Mouse (Mus musculus) cerebellum, postnatal 10 days (tissue): ENCODE results near the gene Cytl1.

Experiments used
- DNase-seq, 2 experiments: peaks; one replicate each; pipeline ENCODE4 v3.0.0; 2021; ENCODE audit warnings: mixed read lengths in 2 of 2

The Cytl1 gene

DNA sequence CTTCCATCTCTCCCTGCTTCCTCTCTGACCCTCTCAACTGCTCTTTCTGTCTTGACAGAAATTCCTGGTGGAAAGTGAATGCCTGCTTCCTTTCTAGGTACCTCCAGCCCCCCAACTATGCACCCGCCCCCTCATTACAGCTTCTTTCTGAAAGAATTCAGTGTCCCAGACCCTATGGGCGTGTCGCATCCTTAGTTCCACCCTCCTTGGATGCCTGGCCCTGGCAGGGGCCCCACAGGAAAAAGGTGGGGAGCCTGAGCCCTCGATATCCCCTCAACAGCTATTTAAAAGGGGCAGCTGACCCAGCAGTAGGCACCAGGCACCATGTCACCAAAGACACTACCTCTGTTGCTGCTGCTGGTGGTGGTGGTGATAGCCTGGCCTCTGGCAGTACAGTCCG, at the start of gene Cytl1:
Cytl1 (plus strand) TSS at position 296 of the 400 bp plus-strand sequence.
- DNase-seq: no peak

DNA sequence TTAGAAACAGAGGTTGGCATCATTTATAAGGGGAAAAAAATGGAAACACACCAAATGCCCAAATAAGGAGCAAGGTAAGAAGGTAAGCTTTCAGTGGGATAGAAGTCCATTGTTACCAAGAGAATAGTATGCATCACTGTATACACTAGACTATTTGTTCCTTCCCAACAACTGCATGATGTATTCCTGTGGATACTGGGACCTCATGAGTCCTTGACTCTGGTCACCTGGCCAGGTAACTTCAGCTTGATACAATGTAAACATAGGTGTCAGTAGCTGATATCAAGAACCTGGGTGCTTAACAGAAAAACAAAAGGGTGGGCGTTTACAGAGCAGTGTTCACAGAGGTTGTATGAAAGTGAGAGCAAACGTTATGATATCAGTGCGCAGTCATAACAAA, 42.6 kb upstream of the Cytl1 start:
- no peak for DNase-seq

DNA sequence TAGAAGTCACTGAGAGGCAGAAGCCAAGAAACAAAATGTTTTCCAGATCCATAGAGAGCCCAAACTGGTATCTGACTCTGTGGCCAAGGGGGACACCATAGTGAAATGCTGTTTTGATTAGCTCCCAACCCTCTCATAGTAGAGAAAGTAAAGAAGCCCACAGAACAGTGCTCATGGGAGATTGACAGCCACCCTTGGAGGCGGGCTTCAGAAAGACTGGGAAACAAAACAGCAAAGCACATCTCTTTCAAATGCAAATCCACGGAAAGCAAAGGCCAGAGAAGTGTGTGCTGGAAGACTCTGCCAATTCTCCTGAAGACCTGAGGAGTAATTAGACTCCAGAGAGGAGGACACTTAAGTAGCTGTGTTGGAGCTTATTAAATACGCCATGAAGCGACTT, 39.5 kb upstream of the Cytl1 start:
- no peak for DNase-seq

DNA sequence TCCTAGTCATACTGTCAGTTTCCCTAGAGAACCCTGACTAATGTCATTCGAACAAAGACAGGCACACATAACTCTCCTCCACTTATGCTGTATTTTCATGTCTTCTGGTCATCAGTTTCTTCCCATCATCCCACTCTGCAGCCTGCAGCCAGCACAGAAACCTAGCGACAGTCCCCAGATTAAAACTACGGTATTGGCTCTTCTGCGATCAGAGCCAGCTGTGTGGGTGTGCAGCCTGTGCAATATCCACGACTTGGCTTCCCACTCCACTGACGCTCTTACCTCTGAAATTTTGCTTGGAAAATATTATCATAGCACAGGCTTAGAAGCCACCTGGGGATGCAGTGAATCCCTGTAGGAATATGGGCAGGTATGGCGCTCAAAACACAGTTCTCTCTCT, 38.0 kb upstream of the Cytl1 start:
- DNase-seq: no peak

DNA sequence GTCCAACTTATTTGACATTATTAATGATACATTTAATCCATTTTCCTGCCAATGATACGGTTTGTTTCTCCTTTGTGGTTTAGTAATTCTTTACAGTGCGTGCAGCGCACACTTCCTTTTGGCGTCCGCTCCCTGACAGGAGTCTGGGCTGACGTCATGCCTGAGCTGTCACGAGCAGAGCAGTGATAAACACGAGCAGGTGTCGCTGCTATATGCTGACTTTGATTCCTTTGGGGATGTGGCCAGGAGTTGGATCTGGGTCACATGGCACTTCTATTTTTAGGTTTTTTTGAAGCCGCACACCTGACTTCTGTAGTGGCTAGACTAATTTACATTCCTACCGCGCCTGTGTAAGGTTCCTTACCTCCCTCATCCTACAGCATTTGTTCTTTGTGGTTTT, 35.6 kb upstream of the Cytl1 start:
- peak; percentile 26 to 32 for DNase-seq

DNA sequence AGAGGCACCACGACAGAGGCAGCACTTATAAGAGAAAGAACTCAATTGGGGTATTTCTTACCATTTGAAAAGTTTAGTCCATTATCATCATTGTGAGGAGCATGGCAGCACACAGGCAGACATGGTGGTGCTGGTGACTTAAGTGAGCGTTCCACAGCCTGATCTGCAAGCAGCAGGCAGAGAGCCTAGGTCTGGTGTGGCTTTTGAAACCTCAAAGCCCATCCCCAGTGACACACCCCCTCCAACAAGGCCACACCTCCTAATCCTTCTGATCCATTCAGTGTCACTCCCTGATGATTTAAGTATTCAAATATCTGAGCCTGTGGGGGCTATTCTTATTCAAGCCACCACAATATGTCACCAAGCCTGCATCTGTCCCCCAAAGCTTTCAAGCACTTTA, 30.4 kb upstream of the Cytl1 start:
- no peak for DNase-seq

DNA sequence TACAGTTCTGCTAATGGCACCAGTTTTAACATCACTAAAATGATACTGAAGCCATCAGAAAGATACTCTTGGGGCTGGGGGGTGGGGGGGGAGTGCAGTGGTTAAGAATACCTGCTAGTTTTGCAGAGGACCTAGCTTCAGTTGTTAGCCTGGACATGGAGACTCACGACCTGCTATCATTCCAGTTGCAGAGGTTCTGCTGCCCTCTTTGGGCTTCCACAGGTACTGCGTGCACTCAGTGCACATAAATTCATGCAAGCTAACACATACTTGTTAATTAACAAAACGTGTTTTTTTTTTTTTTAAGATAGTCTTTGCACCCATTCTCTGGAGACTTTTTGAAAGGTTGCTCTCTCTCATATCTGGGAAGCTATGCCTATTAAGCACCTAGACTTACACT, 27.2 kb upstream of the Cytl1 start:
- peak in 1 of 2 experiments; percentile 17 for DNase-seq

DNA sequence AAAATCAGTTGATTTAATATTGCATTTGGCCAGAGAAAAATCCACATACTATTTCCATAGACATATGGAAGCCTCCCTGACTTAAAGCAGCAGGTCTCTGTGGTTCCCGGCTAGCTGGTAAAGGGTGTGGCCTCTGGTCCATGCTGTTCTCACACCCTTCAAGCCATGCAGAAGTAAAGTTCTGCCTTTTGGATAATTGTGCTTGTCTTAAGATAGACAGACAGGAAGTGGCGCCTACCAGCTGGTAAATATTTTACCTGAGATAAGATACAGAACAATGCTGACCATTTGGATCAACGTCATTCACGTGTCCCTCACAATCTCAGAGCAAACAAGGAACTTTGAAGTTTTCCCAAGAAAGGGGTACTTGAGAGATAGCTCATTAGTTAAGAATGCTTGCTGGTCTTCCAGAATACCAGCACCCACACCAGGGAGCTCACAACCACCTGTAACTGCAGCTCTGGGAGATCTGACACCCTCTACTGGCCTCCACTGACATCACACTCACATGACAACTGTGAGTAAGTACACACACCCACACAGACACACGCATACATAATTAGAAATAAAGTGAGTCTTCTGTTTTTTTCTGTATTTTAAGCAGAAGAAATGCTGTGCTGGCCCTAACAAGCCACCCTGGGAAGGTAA, 25.9 kb upstream of the Cytl1 start:
- DNase-seq: no peak

DNA sequence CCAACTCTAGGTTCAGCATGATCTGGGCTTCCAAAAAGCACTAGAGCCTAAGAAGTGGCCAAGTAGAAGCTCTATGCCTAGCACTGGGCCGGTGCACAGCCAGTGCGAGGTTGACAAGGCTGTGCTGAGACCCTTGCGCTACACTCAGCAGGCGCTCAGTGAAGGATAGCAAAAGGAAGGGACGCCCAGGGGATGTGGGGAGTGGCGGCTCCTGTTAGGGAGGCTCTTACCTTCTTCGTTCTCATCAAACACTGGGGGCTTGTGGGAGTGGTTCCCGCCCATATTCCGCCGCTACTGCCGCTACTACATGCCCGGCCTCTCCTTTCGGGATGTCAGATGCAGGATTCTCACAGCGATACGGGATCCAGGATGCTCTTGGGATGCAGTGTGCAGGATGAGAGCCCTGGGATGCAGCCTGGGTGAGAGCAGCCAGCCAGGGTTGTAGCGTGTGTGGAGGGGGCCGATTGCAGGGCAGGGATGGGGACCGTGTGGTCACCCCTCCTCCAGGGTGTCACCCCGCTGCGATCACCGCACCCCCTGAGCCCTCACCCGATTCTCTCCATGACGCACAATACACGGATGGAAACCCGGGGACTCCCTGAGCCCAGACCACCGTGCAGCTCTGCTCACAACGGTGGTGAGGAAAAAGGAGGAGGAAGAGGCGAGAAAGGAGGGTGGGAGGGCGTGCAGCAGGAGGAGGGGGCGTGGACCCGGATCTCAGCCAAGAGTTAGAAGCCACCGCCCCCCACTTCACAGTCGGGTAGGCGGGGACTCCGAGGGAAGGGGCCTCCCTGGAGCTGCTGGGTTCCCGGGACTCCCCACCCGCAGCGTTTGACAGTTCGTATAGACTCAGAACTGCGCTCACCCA, 18.6 kb upstream of the Cytl1 start, which contains the start of gene Stk32b:
Stk32b (minus strand) TSS at position 667 of the 868 bp plus-strand sequence.
- peak; percentile 47 to 62 for DNase-seq

DNA sequence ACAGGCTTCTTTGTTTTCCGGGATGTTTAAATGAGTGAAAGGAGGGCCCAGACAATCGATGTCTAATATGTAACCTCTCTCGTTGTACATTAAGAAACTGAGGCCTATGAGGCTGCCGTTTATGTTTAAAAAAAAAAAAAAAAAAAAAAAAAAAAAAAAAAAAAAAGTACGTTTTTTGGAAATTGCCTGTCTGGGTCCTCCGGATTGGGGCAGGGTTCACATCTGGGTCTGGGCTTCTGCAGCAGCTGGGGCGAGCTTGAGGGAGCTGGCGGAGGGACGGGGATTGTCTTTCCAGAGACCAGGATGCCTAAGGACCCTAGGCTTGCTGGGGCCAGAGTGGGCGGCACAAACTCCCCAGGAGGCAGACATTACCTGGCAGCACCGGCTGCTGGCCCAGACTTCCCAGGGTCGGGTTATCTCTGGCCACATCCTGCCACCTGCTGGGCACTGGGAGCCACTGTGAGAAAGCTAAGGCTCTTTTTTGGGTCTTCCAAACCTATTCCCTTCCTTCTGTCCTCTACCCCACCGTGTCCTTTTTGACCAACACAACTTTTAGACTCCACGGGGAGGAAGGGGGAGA, 17.8 kb upstream of the Cytl1 start:
- peak; percentile 81 to 82 for DNase-seq

DNA sequence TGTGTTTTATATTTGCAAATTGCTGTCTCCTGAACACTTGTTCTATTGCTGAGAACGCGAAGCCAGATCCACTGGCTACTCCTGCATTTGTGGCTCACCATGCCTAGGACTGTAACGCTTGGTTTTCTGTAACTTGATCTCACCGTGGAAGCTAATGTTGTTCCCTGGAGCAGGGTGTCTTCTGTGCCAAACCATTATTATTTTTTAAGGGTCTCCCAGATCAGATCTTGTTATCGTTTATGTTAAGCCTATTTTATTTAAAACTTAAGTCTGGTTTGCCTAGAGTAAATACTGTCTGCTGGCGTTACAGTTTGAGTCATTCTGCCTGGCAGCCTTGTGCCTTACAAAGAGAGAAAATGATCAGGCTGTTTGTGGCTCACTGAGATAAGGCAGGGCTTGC, 14.6 kb upstream of the Cytl1 start:
- DNase-seq: no peak

DNA sequence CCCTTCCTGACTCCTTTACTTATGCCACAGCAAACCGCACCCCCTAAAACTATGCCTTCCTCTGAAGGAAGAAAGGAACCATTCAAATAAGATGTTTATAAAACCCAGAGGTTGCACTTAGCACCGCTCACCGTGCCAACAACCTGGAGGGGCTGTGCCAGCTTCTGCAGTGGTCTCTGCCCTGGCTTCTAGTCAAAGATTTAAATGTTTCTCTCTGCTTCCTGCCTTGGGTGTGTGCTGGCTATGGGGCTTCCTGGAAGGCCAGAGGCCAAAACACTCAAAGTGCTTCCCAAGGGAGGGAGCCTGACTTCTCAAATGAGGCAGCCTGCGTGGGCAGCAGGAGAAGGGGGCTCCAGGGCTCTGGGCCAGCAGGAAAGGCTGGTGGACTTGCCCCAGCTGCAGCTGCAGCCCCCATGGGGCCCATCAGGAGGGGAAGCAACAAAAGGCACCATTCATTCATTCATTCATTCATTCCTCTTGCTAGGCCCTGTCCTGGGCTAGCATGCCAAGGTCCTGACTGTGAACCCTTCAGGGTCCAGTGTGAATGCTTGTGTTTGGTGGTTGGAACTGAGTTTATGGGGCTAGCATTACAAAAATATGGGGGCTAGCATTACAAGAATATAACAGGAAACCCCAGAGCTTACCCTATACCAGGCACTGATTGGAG, 10.0 kb upstream of the Cytl1 start:
- DNase-seq: no peak

DNA sequence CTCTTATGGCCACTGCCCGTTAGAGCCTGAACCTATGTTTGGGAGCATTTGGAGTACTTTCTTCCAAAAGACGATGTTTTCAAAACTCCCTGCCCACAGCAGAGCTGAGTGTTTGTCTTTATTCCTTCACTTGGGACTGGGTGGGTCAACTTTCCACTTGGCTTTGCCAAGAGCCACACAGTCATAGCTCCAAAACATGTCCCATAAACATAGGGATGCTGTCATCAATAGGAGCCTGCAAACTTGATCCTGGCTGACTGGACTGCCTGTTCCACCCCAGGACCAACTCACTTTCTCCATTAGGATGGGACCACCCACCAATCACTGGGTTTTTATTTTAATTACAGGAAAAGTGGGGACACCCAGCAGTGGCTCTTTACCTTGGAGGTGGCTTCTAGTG, 4.5 kb upstream of the Cytl1 start:
- no peak for DNase-seq

DNA sequence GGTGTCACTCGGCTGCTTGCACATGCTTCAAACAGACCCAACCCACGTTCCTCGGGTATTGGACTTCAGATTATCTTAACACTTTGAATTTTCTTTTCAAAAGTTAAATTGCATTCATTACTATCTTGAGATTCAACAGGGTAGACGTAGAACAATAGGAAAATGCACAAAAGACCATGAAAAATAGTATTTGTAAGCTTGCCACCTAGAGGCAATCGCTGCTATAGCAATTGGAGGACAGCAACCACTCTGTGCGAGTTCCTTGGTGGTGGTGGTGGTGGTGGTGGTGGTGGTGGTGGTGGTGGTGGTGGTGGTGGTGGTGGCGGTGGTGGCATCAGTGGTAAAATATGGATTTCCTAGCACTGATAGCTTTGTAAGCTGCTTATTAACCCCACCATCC, 894 bp downstream of the Cytl1 start:
- DNase-seq: peak in 1 of 2 experiments; percentile 18

DNA sequence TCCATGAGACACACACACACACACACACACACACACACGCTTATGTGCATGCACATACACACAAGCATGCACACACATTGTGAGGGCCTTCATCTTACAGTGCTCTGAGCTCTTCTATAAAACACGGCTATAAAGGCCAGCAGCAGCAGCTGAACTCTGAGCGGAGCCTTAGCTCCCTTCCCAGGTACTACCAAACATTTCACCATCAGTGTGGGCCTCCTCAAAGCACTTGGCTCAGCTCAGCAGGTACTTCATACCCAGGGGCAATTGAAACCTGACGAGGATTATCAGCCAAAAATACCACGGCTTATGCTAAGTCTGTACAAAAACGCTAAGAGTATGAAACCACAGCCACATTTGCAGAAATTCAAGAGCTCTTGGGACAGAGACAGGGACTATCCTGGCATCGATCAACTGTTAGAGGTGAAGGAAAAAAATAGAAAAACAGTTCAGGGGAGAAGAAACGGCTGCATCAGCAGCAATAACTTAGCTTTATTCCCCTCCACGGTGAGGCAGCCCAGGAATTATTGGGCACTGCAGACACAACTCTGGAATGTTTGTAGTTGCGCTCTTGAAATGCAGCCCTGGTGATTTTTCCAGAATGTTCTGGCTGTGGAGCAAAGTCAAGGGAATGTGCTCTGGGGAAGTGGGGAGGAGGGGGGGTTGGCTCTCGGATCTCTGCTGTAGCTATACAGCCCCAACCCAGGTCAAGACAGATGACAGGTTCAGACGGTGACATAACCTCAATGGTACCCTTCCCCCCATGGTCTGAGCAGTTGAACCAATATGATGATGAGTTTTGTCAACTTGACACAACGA, 8.8 kb downstream of the Cytl1 start:
- no peak for DNase-seq

DNA sequence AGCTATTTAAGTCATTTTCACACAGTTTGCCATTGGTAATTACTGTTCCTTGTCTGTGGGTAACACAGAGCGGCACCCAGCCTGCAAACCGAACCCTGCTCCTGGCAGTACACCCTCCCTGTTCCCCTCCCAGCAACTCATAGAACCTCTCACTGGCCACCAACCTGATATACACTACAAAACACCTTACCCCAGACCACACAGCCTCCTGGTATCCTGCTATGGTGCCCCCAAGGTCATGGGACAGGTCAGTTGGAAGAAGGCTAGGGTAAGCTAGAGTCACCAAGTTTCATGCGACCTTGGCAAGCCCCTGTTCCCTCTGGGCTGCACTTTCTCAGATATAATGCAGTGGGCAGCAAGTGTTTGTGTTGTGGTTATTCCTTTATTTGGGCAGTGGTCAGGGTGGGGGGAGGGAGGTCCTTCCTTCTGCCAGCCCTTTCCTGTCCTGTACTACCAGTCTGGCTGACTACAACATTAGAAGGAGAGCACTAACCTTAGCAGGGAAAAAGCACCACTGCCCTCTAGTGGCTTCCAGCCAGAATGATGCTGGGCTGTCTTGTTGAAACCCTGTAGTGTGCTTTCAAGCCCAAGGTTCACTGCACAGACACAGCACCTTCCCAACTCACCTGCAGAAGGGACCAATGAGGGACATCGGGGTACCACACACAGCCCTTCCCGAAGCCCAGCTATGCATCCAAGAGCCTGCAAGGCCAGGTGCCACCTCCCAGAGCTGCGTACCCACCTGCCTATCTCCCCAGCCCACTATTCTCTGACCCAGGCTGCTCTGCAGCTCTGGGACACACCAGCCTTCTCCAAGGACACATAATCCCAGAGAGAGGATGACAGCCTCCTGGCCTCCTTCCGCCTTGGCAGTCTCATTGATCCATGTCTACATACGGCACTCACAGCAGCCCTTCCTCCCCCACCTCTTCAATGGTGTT, 17.0 kb downstream of the Cytl1 start:
- DNase-seq: peak; percentile 91 to 92

DNA sequence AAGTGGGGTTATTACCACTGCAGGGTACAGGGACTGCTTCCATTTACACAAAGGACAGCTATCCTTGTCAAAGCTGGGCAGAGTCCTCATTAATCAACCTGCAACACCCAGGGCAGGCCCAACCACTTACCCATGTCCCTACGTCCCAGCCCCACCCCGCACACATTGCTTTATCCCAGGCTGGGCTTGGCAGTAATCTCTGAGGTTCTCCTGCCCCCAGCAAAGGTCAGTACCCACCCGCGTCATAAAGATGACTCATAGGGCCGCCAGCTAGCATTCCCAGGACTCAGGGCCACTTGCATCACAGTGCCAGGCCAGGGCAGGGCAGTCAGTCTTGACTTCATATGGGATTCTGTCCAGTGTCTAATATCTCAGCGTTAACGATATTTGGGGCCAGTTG, 18.0 kb downstream of the Cytl1 start:
- no peak for DNase-seq

DNA sequence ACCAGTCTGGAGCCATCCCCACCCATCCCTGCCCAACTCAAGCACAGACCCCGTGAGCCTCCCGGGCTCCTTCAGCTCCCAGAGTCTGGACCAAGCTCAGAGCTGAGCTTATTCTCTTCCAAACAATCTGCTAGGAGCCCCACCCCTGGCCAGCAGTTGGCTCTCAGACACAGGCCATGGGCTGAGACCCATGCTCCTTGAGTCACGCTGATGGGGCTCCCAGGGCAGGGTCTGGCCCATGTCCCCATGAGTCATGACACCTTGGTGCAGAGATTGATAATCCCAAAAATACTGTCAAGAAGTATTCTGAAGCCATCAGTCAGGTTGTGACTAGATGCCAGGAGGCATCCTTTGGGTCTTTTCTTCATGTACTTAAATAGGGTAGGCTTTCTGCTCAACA, 26.7 kb downstream of the Cytl1 start:
- no peak for DNase-seq

DNA sequence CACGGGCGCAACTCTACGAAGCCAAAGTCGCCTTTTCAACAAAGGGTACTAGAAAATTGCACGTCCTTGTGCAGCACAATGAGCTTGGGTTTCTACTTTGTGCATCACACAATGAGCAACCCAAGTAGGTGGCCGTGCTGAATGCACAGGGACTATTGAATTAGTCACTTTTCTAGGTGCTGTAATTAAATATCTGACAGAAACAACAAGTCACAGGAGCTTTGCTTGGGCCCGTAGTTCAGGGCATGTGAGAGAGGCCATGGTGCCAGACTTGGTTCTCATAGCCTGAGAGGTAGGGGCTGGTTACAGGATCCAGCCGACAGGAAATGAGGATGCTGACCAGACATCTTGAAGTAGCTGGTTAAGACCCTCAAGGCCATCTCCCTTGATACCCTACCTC, 30.5 kb downstream of the Cytl1 start:
- no peak for DNase-seq

DNA sequence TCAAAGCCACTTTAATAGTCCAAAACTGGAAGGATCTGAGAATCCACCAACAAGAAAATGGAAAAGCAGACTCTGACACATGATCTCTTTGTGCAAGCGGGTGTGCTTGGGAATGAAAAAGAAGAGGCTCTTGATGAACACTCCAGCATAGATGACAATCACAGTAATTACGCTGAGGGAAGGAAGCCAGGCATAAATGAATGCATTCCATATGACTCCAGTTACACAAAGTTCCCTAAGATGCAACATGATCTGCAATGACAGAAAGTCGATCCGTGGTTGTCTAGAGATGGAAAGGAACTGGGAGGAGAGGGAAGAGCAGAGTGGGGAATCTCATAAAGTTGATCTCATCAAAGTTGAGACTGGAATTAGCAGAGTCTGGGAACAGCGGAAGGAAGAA, 31.9 kb downstream of the Cytl1 start:
- DNase-seq: no peak

DNA sequence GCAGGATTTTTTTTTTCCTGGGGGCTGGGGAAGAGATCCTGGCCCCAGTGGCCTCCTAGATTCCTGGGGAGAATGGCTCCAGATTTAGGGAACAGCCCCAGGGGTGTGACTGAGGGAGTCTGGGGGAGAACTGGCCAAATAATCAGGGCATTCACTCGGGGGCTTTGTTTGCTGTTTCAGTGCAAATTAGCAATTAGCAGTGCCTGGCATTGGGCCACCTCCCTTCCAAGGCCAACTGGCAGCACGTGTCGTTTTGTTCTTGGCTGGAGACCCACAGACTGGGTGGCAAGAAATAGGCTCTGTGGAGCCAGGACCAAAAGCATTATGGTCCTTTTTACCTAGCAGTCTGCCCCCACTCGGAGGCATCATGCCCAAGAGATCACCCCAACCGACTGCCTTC, 33.7 kb downstream of the Cytl1 start:
- peak; percentile 97 to 98 for DNase-seq
